Mouse (Mus musculus) B cell, adult 67 days (primary cell): ENCODE measurements around the gene Mex3d. TPM values are rescaled to one million over a fixed set of nuclear protein-coding genes. Genes with fewer than 3 reads are reported as not detected.

Experiments
- total RNA-seq, 2 experiments: library from RNA; stranded (reverse); gene quantifications; 4 replicates each; pipeline ENCODE4 v1.2.4; 2023

Mex3d gene
- total RNA-seq, result 1 to 10 TPM; 8.4 to 9.4 TPM

GRCm38 (mm10) chr10:80387522-80387959 is at the start of gene Mex3d:
Gene Mex3d (minus strand): TSS chr10:80387659.

GRCm38 (mm10) chr10:80433513-80434232 is 46.2 kb upstream of the Mex3d start, which contains the start of gene Tcf3:
Gene Tcf3 (minus strand): TSS chr10:80433647.

GRCm38 (mm10) chr10:80406684-80407501 is 19.4 kb upstream of the Mex3d start, which contains the start of gene Uqcr11:
Gene Uqcr11 (minus strand): TSS chr10:80406830.

GRCm38 (mm10) chr10:80399191-80399972 is 11.9 kb upstream of the Mex3d start, which contains the start of gene Mbd3:
Gene Mbd3 (minus strand): TSS chr10:80399550.

DNA sequence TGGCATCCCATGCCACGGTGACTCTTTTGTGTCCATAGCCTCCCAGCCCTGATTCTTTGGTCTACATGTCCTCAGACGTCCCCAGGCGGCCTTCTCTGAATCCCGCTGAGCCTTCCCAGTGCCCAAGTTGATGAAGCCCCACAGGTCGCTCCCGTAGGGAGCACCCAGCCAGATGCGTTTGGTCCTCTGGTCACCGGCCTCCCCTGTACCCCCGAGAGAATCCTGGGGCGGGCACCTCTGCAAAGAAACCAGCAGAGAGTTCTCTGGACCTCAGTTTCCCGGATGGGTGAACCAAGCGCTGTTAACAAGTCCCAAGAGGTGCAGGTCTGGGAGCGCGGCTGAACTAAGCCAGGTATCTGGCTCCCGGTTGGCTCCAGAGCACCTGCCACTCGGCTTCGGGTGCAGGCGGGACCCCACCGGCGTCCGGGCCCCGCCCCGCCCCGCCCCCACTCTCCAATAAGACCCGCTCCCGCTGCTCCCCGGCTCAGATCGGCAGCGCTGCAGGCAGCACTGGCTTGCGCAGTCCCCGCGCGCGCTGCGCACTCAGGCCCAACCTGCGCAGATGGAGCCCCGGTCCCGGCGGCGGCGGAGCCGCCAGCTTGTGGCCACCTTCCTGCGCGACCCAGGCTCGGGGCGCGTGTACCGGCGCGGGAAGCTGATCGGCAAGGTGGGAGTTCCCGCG is 31.3 kb downstream of the Mex3d start, which contains the start of gene Plk5:
Gene Plk5, plus strand, starts transcription at position 459 of the 682 bp plus-strand sequence.

DNA sequence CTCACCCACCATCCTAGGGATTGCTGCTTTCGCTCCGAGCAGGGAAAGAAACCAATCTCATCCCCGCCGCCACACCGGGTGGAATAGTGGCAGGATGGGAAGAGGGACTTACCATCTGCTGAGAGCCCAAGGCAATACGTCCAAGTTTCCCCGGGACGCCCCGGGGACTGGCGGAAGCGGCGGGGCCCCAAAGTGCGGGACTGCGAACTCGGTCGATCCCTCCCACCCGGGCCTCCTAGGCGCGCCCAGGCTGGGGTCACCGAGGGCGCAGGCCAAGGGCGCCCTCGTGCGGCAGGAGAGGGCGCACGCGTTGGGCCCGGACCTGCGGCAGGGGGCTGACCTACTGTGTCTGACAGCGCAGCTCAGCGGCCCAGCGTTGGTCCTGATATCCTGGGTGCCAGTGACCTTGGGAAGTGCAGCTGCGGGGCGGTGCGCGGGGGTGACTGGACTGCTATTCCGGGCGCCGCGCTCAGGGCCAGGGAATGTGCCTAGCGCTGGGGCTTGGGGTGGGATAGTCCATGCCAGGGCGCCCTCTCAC is 39.1 kb downstream of the Mex3d start, which contains the start of gene Adamtsl5:
Gene Adamtsl5, minus strand, starts transcription at position 169 of the 538 bp plus-strand sequence.

Other genes starting within 250 kb of the Mex3d start
- 100 to 1,000 TPM; 171 to 178 TPM for gene Atp5d, start 249.0 kb downstream of the Mex3d start, total RNA-seq
- gene Cbarp, start 246.8 kb downstream of the Mex3d start, total RNA-seq, result 1 to 10 TPM; 4.6 to 4.9 TPM
- 100 to 1,000 TPM; 153 to 162 TPM for gene Midn, start 239.4 kb downstream of the Mex3d start, total RNA-seq
- gene Cirbp, start 221.7 kb downstream of the Mex3d start, total RNA-seq, result 100 to 1,000 TPM; 152 to 252 TPM
- 10 to 100 TPM in 1 of 2 experiments, 1 to 10 TPM in 1; 9.9 to 13.1 TPM for gene 1600002K03Rik, start 214.7 kb downstream of the Mex3d start, total RNA-seq
- under 1 TPM in 1 of 2 experiments, not detected in 1; 0.42 TPM for gene Efna2, start 208.2 kb downstream of the Mex3d start, total RNA-seq
- 10 to 100 TPM; 79.2 to 79.3 TPM for gene Mum1, start 161.2 kb downstream of the Mex3d start, total RNA-seq
- 100 to 1,000 TPM in 1 of 2 experiments, 10 to 100 TPM in 1; 98.1 to 106 TPM for gene Ndufs7, start 138.5 kb downstream of the Mex3d start, total RNA-seq
- gene Gamt, start 126.6 kb downstream of the Mex3d start, total RNA-seq, result 1 to 10 TPM; 1.2 to 3.8 TPM
- 100 to 1,000 TPM; 147 to 159 TPM for gene Dazap1, start 126.2 kb downstream of the Mex3d start, total RNA-seq
- gene Rps15, start 95.2 kb downstream of the Mex3d start, total RNA-seq, result 1,000 to 10,000 TPM; 2,823 to 2,836 TPM
- under 1 TPM; 0.24 to 0.35 TPM for gene Apc2, start 91.7 kb downstream of the Mex3d start, total RNA-seq
- gene 2310011J03Rik, start 67.1 kb downstream of the Mex3d start, total RNA-seq, result 10 to 100 TPM; 27.6 to 32.1 TPM
- 1 to 10 TPM; 1.0 to 1.1 TPM for gene Pcsk4, start 58.2 kb downstream of the Mex3d start, total RNA-seq
- under 1 TPM in 1 of 2 experiments, not detected in 1; 0.26 TPM for gene Reep6, start 57.7 kb downstream of the Mex3d start, total RNA-seq
- gene Adamtsl5, start 39.2 kb downstream of the Mex3d start, total RNA-seq, result not detected
- gene Plk5, start 31.2 kb downstream of the Mex3d start, total RNA-seq, result not detected
- 100 to 1,000 TPM in 1 of 2 experiments, 10 to 100 TPM in 1; 99.8 to 108 TPM for gene Mbd3, start 11.9 kb upstream of the Mex3d start, total RNA-seq
- 10 to 100 TPM; 69.0 to 71.6 TPM for gene Uqcr11, start 19.2 kb upstream of the Mex3d start, total RNA-seq
- 100 to 1,000 TPM; 202 to 212 TPM for gene Tcf3, start 46.0 kb upstream of the Mex3d start, total RNA-seq
- not detected for gene Onecut3, start 107.2 kb upstream of the Mex3d start, total RNA-seq
- not detected for gene Atp8b3, start 151.5 kb upstream of the Mex3d start, total RNA-seq
- gene Rexo1, start 173.9 kb upstream of the Mex3d start, total RNA-seq, result 100 to 1,000 TPM; 117 to 120 TPM
- 10 to 100 TPM; 32.4 to 32.5 TPM for gene Klf16, start 189.7 kb upstream of the Mex3d start, total RNA-seq
- gene Abhd17a, start 202.7 kb upstream of the Mex3d start, total RNA-seq, result 100 to 1,000 TPM; 111 to 117 TPM
- 10 to 100 TPM; 54.1 to 64.9 TPM for gene Scamp4, start 215.2 kb upstream of the Mex3d start, total RNA-seq
- 10 to 100 TPM in 1 of 2 experiments, 1 to 10 TPM in 1; 6.4 to 13.3 TPM for gene Adat3, start 215.2 kb upstream of the Mex3d start, total RNA-seq
- 10 to 100 TPM in 1 of 2 experiments, 1 to 10 TPM in 1; 9.1 to 10.4 TPM for gene Gm49322, start 218.4 kb upstream of the Mex3d start, total RNA-seq
- 100 to 1,000 TPM; 203 to 222 TPM for gene Csnk1g2, start 235.2 kb upstream of the Mex3d start, total RNA-seq